Mouse (Mus musculus) CD4-positive helper T cell, adult 2 months (primary cell): ENCODE data around the gene Gcm2.
A peak's percentile ranks its signal among the peaks of the same experiment; 100 is the strongest.

Experiments
- DNase-seq: peaks from one replicate; pipeline ENCODE4 v3.0.0-alpha.2; 2012; ENCODE audit warnings: low read depth, missing footprints, low spot score

The Gcm2 gene

DNA sequence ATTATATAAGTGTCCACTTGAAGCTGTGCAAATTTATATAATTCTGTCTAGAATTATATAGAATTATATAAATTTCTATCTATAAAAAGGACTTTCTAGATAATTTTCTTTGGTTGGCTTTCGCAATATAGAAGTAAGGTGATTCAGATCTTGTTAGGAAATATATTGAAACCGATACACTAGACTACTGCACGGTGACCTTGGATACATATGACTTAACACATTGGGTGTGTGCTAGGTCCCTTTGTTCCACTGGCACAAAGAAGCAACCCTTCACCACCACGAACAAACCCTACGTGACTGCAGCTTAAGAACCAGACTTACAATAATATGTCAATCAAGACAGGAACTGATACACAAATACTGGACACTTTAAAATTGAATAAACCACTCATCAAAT lies 31.0 kb downstream of the Gcm2 start:
- no peak for DNase-seq

- peak; percentile 70 for DNase-seq
These were observed 31.4 kb downstream of the Gcm2 start, which contains the start of gene Mak for GRCm38 (mm10) chr13:41079421-41079780. Gene Mak (minus strand): TSS chr13:41079706.

- DNase-seq, result no peak
These were observed 32.0 kb downstream of the Gcm2 start for GRCm38 (mm10) chr13:41078690-41079420.

GRCm38 (mm10) chr13:41077921-41078320 lies 32.9 kb downstream of the Gcm2 start:
- no peak for DNase-seq

- DNase-seq, result no peak
These were observed 37.0 kb downstream of the Gcm2 start for GRCm38 (mm10) chr13:41073819-41074218.

DNA sequence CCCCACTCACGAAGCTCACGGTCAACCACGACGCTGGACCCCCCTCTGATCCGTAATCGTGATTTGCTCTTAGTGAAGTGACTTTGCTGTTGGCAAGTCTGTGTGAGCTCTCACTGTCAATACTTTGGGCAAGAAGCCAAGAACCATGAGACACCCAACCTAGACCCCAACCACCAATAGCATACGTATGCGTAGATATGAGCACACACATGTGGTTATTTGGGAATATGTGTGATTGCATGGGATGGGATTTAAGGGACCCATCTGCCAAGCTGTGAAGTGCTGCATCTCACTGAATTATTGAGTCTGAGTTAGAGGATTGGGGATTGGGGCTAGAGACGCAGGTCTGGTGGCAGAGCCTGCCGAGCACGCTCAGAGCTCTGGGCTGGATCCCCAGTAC lies 39.2 kb downstream of the Gcm2 start:
- no peak for DNase-seq

DNA sequence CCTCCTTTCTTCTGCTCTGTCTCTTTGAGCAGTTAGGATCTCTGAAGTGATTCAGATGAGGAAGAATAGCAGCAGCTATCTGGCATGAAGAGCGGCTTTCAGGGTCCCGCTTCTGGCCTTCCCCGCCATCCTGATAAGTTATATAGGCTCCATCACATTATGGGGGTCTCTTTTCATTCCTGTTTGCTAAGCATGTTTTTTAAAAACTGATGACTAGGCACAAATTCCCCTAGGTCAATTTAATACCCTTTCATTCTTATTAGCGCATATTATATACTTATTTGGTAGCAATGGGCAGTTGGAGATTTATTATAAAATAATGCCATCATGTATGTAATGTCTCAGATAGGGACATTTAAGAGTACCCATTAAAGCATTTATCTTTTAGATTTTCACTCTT lies 43.2 kb downstream of the Gcm2 start:
- DNase-seq, result no peak

DNA sequence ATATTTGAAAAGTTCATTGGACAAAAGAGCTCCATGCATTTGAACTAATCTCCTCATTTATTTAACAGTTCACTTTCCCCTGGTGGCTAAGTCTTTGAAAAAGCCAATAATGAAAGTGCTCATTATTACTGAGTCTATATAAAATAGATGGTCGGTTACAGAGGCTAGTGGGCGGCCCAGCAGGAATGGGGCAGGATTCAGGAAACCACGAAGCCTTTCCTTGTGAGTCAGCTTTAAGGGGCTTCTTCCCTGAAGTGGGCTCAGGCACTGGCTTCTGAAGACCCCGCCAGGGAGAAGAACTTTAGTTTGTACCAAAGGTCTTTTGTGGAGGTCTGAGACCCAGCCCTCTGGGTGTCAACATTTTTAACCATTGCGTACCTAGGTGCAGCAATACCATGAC lies 58.9 kb downstream of the Gcm2 start:
- no peak for DNase-seq
